Mouse (Mus musculus) macrophage (primary cell): ENCODE data around the gene Scaf4. TPM values are rescaled to one million over a fixed set of nuclear protein-coding genes. Genes with fewer than 3 reads are reported as not detected.

ENCODE experiments used
- H3K27ac ChIP-seq: fragments of 350-480 bp; formaldehyde crosslinking; 2 replicates; pipeline ENCODE4 v1.9.0; 2021
- H3K36me3 ChIP-seq: fragments of 350-480 bp; formaldehyde crosslinking; 2 replicates; pipeline ENCODE4 v1.9.0; 2021; ENCODE audit errors: inconsistent target
- H3K4me3 ChIP-seq: fragments of 350-480 bp; formaldehyde crosslinking; 2 replicates; pipeline ENCODE4 v1.9.0; 2021; ENCODE audit errors: inconsistent target
- H3K79me2 ChIP-seq: fragments of 350-480 bp; formaldehyde crosslinking; 2 replicates; pipeline ENCODE4 v1.9.0; 2021; ENCODE audit errors: inconsistent target
- WGBS: methylation state at CpG from one replicate; pipeline ENCODE4 v1.1.7; 2026; ENCODE audit warnings: inconsistent platforms; ENCODE audit not compliant: missing documents; 5-methylcytosine and 5-hydroxymethylcytosine counted together
- polyA plus RNA-seq: library from polyadenylated mRNA; stranded (reverse); fragments of 250-400 nt; gene quantifications from 3 replicates; pipeline ENCODE4 v1.2.4, GENCODE M21; 2018; ENCODE audit warnings: inconsistent platforms

The Scaf4 gene
- polyA plus RNA-seq, 1 experiment from 2014 or later = 28.6 TPM

DNA sequence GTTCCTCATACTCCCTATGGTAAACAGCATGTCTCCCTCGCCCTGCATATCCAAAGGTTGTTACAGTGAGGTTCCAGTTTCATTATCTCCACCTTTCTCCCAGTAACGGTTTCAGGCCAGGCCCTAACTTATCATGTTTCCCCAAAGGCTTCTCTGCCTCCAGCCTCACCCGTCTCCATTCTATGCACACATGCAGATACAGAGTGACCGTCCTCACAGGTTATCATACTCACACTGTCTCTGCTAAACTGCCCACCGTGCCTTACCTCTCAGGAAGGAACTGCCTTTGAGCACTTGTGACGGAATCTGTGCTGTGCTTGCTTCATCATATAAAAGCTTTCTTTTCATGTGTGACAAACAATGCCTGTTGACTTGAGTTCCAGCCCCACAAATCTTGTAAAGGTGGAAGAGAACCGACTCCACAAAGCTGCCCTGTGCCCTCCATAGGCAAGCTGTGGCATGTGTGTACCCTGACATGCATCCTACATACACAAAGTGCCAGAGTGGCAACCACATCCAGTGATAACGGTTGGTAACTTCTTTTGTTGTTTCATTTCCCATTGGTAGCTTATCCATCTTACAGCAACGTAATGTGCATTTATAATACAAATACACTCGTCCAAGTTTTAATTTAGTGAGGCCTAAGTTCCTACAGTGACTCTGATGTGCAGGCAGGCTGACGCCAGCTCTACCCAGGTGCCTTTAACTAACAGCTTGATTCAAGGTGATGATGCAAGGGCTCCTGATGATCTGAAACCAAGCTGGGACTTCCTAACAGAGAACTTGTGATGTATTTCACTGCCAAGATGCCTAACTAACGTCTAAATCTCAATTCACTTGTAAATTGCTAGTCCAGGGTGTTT is 70.6 kb downstream of the Scaf4 start:
- H3K36me3 ChIP-seq = no peaks in the 10 kb centered on the region
- 75% methylated on average over 12 of the region's 12 CpGs for WGBS
- no peak overlapping the region for H3K4me3 ChIP-seq
- H3K79me2 ChIP-seq = no peaks in the 10 kb centered on the region
- no peak overlapping the region for H3K27ac ChIP-seq

DNA sequence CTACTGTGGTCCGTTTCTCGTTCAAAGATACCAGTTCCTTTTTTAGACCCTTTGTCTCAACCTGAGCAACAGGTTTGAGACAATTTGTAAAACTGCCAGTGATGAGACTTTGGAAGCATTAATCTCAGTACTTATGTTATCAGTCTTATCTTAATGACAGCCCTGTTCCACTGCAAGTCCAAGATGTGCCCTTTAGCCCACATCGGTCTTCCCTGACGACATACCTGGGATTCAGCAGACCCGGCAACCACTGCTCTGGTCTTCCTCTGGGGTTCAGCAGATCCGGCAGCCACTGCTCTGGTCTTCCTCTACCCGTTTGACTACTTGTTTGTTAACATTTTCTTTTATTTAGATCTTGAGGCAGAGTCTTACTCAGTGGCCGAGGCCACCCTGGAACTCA is 72.5 kb downstream of the Scaf4 start:
- 93% methylated on average over 7 of the region's 8 CpGs for WGBS
- Histone ChIP-seq H3K27ac (no peak overlapping the region), H3K79me2 (no peaks in the 10 kb centered on the region), H3K36me3 (no peaks in the 10 kb centered on the region), H3K4me3 (no peak overlapping the region)

- H3K36me3 ChIP-seq = no peaks in the 10 kb centered on the region
- 88% methylated on average over 10 of the region's 10 CpGs for WGBS
- no peak overlapping the region for H3K4me3 ChIP-seq
- H3K79me2 ChIP-seq = no peaks in the 10 kb centered on the region
- no peak overlapping the region for H3K27ac ChIP-seq
Measured at GRCm38 (mm10) chr16:90210717-90211116, 73.6 kb downstream of the Scaf4 start.

- H3K79me2 ChIP-seq = no peaks in the 10 kb centered on the region
- no peak overlapping the region for H3K27ac ChIP-seq
- no peaks in the 10 kb centered on the region for H3K36me3 ChIP-seq
- H3K4me3 ChIP-seq = no peak overlapping the region
- 84% methylated on average over 3 of the region's 3 CpGs for WGBS
Measured at GRCm38 (mm10) chr16:90208996-90209395, 75.3 kb downstream of the Scaf4 start.

- Histone ChIP-seq H3K27ac (no peak overlapping the region), H3K36me3 (no peaks in the 10 kb centered on the region), H3K79me2 (no peaks in the 10 kb centered on the region), H3K4me3 (no peak overlapping the region)
- 95% methylated on average over 2 of the region's 2 CpGs for WGBS
Measured at GRCm38 (mm10) chr16:90204868-90205267, 79.4 kb downstream of the Scaf4 start.

- no peak overlapping the region for H3K4me3 ChIP-seq
- 93% methylated on average over 6 of the region's 6 CpGs for WGBS
- no peaks in the 10 kb centered on the region for H3K79me2 ChIP-seq
- H3K27ac ChIP-seq = no peak overlapping the region
- no peaks in the 10 kb centered on the region for H3K36me3 ChIP-seq
Measured at GRCm38 (mm10) chr16:90203226-90203962, 80.9 kb downstream of the Scaf4 start.

DNA sequence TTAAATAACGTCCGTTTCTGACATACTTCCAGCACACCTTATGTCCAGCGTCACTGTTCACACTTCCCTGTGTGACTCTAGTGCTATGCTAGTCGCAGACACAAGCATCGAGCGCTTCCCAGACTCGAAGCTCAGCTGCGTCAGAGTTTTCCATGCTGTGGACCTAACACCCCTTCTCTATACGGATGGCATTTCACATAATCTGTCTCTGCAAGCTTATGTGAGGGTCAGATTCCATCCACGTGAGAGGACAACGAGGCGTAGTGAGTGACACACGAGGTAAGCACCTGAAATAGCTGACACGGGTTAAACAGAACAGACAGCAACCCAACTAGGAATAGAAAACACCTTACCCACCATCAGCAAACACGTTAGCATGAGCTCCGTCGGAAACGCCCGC is 82.2 kb downstream of the Scaf4 start:
- H3K27ac ChIP-seq = no peak overlapping the region
- H3K36me3 ChIP-seq = no peaks in the 10 kb centered on the region
- 95% methylated on average over 19 of the region's 19 CpGs for WGBS
- H3K4me3 ChIP-seq = no peak overlapping the region
- no peaks in the 10 kb centered on the region for H3K79me2 ChIP-seq

DNA sequence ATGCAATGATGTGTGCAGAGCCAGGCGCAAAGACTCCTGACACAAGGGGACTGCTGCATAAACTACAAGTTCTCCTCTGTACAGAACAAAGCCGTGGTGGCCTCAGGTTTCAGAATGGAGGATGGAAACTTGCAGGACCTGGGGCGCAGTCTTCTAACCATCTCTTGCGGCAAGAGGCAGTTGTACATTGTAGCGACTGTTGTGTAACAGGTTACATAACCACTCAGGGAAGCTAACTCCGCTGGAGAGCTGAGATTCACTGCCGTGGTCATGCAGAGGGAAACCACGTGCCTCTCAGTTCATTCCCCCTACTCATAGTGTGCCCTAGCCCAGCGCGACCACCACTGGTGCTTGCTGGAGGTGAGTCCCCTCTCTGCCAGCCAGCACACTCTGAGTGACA is 85.1 kb downstream of the Scaf4 start:
- peak overlapping the region; percentile 79 for H3K27ac ChIP-seq
- no peak overlapping the region for H3K4me3 ChIP-seq
- 4% methylated on average over 10 of the region's 10 CpGs for WGBS
- no peaks in the 10 kb centered on the region for H3K79me2 ChIP-seq
- no peaks in the 10 kb centered on the region for H3K36me3 ChIP-seq

GRCm38 (mm10) chr16:90198626-90199025 is 85.7 kb downstream of the Scaf4 start:
- no peaks in the 10 kb centered on the region for H3K79me2 ChIP-seq
- H3K27ac ChIP-seq = peak overlapping the region; percentile 79
- H3K36me3 ChIP-seq = no peaks in the 10 kb centered on the region
- H3K4me3 ChIP-seq = no peak overlapping the region
- 30% methylated on average over 5 of the region's 6 CpGs for WGBS

DNA sequence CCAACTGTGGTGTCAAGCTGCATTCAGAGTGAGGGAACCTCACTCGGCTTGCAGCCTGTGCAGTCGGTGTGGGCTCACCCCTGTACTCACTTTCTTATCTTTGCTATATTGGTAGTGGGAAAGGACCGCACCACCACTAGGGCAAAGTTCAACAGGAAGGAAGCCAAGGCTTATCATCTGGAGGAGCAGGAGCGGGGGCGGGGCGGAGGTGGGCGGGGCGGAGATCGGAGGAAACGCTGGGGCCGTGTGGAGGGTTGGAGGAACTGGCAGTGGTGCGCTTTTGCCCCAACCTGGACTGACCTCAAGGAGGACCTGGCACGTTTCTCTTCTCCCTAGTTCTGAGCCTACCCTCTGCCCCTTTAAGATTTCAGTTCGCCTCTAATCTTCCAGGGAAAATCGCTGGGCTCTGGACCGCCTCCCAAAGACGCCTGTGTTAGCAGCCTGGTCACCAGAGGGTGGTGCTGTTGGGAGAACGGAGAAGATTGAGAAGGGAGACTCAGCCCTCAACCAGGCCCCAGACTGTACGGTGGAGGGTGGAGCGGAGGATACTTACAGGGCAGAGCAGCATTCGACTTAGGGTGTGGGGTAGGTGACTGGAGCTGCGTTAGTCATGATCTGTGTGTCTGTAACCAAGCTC is 86.8 kb downstream of the Scaf4 start:
- Histone ChIP-seq H3K4me3 (peak overlapping the region; percentile 5; the same call in 1 of the 2 replicates), H3K36me3 (no peaks in the 10 kb centered on the region), H3K27ac (peak overlapping the region; percentile 79), H3K79me2 (no peaks in the 10 kb centered on the region)
- 5% methylated on average over 22 of the region's 22 CpGs for WGBS

DNA sequence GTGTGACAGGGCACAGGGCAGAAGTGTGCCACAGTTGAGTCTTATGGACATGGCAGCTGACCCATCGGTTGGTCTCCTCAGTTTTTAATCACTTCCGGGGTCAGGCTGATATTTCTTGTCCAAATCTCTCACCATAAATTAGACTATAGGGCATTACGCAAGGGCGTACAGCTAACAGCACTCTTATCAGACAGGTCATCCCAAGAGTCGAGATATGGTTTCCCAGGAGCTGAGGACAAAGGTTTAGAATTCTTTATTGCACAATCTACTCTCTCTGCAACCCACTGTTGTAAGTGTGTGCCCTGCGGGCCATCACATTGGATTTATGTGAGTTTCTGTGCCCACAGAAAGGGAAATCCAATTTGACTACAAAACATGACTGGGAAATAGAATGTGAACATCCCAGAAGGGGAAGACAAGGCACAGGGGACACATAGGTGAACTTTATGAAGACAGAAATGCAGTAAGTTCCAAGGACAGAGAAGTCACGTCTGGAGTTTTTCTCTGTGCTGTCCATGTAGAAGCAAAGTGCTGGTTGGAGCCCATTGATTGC is 87.5 kb downstream of the Scaf4 start:
- no peaks in the 10 kb centered on the region for H3K79me2 ChIP-seq
- H3K4me3 ChIP-seq = no peak overlapping the region
- H3K36me3 ChIP-seq = no peaks in the 10 kb centered on the region
- 72% methylated on average over 7 of the region's 7 CpGs for WGBS
- no peak overlapping the region for H3K27ac ChIP-seq

DNA sequence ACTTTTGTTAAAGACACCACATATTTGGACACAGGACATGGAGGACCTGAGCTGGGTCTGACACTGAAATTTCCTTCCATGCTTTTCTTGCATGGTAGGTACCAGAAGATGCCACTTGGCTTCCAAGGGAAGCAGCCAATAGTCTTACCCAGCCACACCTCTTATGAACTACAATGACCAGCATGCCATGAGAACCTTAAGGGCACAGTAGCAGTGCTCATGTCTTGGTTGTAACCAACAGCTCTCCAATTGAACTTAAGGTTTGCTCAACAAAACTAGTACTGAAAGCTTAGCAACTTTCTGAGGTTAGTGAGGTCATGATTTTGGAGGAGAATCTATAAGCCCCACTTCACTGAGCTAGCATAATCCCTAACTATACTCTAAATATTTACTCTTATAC is 90.6 kb downstream of the Scaf4 start:
- H3K79me2 ChIP-seq = no peaks in the 10 kb centered on the region
- H3K36me3 ChIP-seq = no peaks in the 10 kb centered on the region
- no peak overlapping the region for H3K27ac ChIP-seq
- no peak overlapping the region for H3K4me3 ChIP-seq

DNA sequence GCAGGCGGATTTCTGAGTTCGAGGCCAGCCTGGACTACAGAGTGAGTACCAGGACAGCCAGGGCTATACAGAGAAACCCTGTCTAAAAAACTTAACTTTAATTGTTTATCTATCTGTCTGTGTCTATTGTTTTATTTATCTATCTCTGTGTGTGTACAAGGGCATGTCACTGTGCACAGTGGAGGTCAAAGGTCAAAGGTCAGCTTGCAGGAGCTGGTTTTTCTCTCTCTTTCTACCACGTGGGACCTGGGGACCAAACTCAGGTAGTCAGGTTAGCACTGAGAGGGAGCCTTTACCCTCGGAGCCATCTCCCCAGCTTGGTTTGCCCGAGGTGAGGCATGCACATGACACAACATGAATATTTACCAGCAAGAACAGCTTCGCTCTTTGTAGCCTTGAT is 93.0 kb downstream of the Scaf4 start:
- 97% methylated on average over 6 of the region's 6 CpGs for WGBS

DNA sequence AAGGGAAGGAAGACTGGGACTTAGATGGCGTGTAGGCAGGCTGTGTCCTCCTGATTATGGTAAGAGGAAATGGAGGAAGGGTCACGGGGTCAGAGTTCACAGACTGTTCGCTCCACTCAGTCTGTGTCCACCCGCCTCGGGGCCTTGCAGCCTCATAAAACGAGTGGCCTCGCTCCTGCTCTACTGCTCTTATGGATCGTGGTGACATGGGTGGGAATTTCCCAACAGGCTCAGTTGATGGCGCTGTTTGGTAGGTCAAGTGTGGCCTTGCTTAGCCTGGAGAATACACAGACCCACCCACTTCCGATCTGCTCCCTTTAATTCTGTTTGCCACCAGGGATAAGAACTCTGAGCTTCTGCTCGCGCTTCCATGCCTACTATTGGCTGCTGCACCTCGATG is 96.8 kb downstream of the Scaf4 start:
- H3K4me3 ChIP-seq = no peak overlapping the region
- no peaks in the 10 kb centered on the region for H3K79me2 ChIP-seq
- WGBS = 15% methylated on average over 13 of the region's 13 CpGs
- H3K36me3 ChIP-seq = no peaks in the 10 kb centered on the region
- no peak overlapping the region for H3K27ac ChIP-seq

More for the DNA sequence above, 93.0 kb downstream of the Scaf4 start:
- Histone ChIP-seq H3K4me3 (no peak overlapping the region), H3K27ac (no peak overlapping the region), H3K36me3 (no peaks in the 10 kb centered on the region), H3K79me2 (no peaks in the 10 kb centered on the region)
